Mouse (Mus musculus): ENCODE data around the gene Efnb2. TPM values are rescaled to one million over a fixed set of nuclear protein-coding genes. Genes with fewer than 3 reads are reported as not detected.

Efnb2 gene
- polyA plus RNA-seq, 1 experiment from 2014 or later: 20.4 TPM

DNA sequence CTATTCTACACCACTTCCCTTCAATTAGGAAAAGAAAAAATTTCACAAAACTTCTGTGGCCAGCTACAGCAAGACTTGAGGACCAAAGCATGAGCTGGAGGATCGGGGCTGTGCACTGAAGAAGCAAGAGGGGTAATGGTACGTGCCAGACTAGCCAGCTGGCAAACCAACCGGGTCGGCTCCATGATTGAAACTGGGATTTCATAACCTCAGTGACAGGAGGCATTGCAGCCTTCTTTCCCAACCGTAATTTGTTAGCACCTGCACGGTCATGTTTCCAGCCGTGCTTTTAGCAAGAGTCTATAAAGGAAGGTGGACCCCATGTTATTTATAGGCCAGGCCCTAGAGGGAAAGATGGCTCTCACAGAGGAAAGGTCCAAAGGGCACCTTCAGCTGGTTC, 12.4 kb downstream of the Efnb2 start:
- H3K27ac ChIP-seq (ENCODE audit: low read length): no peak overlapping the region
- no peak for ATAC-seq (ENCODE audit: low read depth)

DNA sequence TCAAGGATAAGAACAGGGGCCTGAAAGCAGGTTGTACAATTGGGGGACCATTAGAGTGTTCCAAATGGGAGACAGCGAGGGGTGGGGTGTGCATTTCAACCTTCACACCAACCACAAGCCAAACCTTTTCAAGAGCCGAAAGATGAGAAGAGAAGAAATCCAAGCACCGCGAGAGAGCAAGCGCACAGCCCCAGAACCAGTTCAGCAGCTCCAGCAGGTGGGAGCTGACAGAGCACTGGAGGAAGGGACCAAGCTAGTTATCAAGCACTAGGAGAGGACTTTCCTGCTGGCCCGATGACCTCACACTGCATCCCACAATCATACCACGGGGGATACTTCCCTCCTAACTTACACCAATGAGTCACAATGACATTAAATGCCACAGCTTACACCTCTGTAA, 13.2 kb downstream of the Efnb2 start:
- Histone ChIP-seq H3K4me2 (ENCODE audit: low read depth, low read length) (0 out of 2 replicates have a peak overlapping the region, but pooled peaks have one; percentile 1), H3K27me3 (ENCODE audit: control insufficient read depth, insufficient read depth, low read depth, low read length) (no peaks in the 10 kb centered on the region), H3K27ac (ENCODE audit: low read length) (peak overlapping the region; percentile 8; the same call in 1 of the 2 replicates), H3K9ac (ENCODE audit: low read length) (no peak overlapping the region), H3K9me3 (ENCODE audit: control insufficient read depth, low read length) (no peaks in the 10 kb centered on the region), H3K4me3 (ENCODE audit: low read length) (no peak overlapping the region), H3K36me3 (ENCODE audit: control insufficient read depth, insufficient read depth, low read length) (no peaks in the 10 kb centered on the region), H3K4me1 (replicated peaks; ENCODE audit: control insufficient read depth, insufficient read depth, low read length) (peaks cover 38% of the 10 kb centered on the region)
- 0 out of 2 replicates have a peak, but pooled peaks have one; percentile 30 for ATAC-seq (ENCODE audit: low read depth)
- 62% methylated on average over 7 of the region's 7 CpGs for WGBS

More for the DNA sequence above, 12.4 kb downstream of the Efnb2 start:
- Histone ChIP-seq H3K4me3 (ENCODE audit: low read length) (no peak overlapping the region), H3K9me3 (ENCODE audit: control insufficient read depth, low read length) (no peaks in the 10 kb centered on the region), H3K9ac (ENCODE audit: low read length) (no peak overlapping the region), H3K4me2 (ENCODE audit: low read depth, low read length) (no peak overlapping the region), H3K27me3 (ENCODE audit: control insufficient read depth, insufficient read depth, low read depth, low read length) (no peaks in the 10 kb centered on the region), H3K4me1 (replicated peaks; ENCODE audit: control insufficient read depth, insufficient read depth, low read length) (peaks cover 42% of the 10 kb centered on the region), H3K36me3 (ENCODE audit: control insufficient read depth, insufficient read depth, low read length) (no peaks in the 10 kb centered on the region)
- WGBS: 65% methylated on average over 7 of the region's 7 CpGs

DNA sequence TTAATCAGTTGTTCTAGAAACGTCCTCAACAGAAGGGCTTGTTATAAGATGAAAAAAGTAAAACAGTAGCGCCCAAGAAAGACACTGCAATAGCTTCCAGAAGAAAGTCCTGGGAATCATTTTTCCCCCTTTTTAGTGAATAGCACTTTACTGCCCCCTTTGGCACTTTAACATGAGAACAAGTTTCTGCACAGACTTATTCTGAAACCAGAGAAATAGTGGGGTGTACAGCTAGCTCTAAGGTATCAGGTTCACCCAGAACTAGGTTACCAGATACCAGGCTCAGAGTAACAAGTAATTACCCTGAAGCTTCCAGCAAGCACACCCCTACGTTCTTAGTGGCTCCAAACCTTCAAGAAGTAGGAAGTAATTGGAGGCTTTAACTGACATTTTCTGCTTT, 13.7 kb downstream of the Efnb2 start:
- Histone ChIP-seq H3K4me3 (ENCODE audit: low read length) (no peak overlapping the region), H3K36me3 (ENCODE audit: control insufficient read depth, insufficient read depth, low read length) (no peaks in the 10 kb centered on the region), H3K27me3 (ENCODE audit: control insufficient read depth, insufficient read depth, low read depth, low read length) (no peaks in the 10 kb centered on the region), H3K9ac (ENCODE audit: low read length) (no peak overlapping the region), H3K27ac (ENCODE audit: low read length) (no peak overlapping the region), H3K4me2 (ENCODE audit: low read depth, low read length) (0 out of 2 replicates have a peak overlapping the region, but pooled peaks have one; percentile 1), H3K4me1 (replicated peaks; ENCODE audit: control insufficient read depth, insufficient read depth, low read length) (peaks cover 38% of the 10 kb centered on the region), H3K9me3 (ENCODE audit: control insufficient read depth, low read length) (no peaks in the 10 kb centered on the region)
- no peak for ATAC-seq (ENCODE audit: low read depth)
- 53% methylated on average over 3 of the region's 3 CpGs for WGBS

DNA sequence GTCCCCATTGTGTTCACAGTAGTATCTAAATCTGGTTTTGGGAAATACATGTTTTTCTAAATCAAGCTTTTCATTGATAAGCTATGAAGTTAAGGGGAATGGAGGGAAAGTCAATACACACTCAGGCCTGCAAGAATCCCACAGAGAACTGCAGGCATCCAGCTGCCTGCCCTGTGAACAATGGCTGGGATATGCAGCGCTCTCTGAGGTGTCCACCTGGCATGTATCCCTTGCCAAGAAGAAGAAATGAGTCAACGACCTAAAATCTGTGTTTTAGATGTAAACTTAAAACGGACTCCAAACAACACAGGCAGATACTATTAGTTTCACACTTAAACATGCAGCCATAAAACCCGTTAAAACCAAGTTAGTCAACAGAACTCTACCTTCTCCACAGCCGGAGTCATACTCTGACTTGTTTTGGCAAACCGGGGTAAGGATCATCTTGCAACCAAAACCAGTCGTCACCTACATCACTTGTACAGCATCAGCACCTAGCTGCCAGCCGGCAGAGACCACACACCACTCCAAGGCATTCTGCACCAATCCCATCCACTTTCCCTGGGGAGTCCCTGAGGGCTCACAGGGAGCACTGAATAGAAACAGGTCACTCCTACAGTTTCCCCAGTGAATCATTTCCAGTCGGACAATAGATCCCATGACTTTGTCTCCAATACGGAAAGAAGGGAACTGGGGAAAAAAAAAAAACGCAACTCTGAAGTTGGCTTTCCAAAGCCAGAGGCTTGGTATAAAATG, 16.7 kb downstream of the Efnb2 start:
- no peak overlapping the region for H3K27ac ChIP-seq (ENCODE audit: low read length)
- peaks cover 19% of the 10 kb centered on the region for H3K4me1 ChIP-seq (replicated peaks; ENCODE audit: control insufficient read depth, insufficient read depth, low read length)
- H3K4me3 ChIP-seq (ENCODE audit: low read length): no peak overlapping the region
- no peak overlapping the region for H3K9ac ChIP-seq (ENCODE audit: low read length)
- no peak for ATAC-seq (ENCODE audit: low read depth)
- H3K36me3 ChIP-seq (ENCODE audit: control insufficient read depth, insufficient read depth, low read length): no peaks in the 10 kb centered on the region
- H3K4me2 ChIP-seq (ENCODE audit: low read depth, low read length): no peak overlapping the region
- H3K9me3 ChIP-seq (ENCODE audit: control insufficient read depth, low read length): no peaks in the 10 kb centered on the region
- WGBS: 74% methylated on average over 11 of the region's 11 CpGs
- H3K27me3 ChIP-seq (ENCODE audit: control insufficient read depth, insufficient read depth, low read depth, low read length): no peaks in the 10 kb centered on the region

DNA sequence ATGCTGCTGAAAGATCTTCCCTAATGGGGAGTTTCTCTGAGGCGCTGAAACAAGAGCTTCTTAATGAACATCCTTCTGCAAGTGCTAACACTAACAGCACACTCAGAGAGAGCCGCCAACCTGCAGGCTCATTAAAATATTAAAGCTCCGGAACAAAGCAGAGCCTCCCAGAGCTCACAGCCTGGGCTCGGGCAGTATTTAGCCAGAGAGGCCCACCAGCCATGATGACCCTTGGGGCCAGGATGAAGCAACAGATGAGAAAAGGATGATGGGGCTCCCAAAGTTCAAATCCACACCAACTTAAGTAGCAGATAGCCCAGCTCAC, 20.8 kb downstream of the Efnb2 start:
- ATAC-seq (ENCODE audit: low read depth): no peak
- Histone ChIP-seq H3K4me3 (ENCODE audit: low read length) (no peak overlapping the region), H3K4me2 (ENCODE audit: low read depth, low read length) (no peak overlapping the region), H3K27me3 (ENCODE audit: control insufficient read depth, insufficient read depth, low read depth, low read length) (no peaks in the 10 kb centered on the region), H3K27ac (ENCODE audit: low read length) (no peak overlapping the region), H3K9ac (ENCODE audit: low read length) (no peak overlapping the region), H3K4me1 (replicated peaks; ENCODE audit: control insufficient read depth, insufficient read depth, low read length) (no peaks in the 10 kb centered on the region), H3K9me3 (ENCODE audit: control insufficient read depth, low read length) (no peaks in the 10 kb centered on the region), H3K36me3 (ENCODE audit: control insufficient read depth, insufficient read depth, low read length) (0 out of 2 replicates have a peak, but pooled peaks cover 7% of the 10 kb centered on the region)
- 49% methylated on average over 4 of the region's 4 CpGs for WGBS

DNA sequence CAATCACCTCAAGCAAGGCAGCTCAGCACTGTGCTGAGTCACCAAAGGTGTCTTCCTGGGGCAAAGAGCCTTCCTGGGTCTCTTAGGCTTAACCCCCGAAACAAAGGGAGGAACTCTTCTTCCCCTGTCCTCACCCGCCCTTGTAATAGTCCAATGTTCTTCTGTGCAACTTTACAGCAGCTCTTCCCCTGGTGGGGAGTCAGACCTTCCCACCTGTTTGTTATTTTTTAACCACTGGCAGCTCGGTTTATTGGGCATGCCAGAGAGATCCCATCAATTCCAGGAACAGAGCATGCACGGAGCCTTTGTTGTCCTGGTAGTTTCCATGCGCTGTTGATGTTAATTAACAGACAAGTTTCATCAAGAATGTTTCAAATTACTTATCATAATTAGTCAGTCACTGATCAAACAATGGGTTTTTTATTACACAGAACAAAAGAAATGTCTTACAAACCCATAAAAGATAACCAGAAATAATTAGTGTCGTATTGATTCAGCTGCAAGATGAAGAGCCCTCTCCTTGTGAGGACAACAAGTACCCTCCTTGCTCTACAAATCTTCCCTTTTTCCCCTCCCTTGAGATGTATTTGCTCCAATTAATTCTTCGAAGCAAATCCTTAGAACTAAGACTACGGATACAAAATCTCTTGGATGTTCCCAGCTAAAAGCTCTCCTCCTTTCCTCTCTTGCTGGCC, 21.3 kb downstream of the Efnb2 start:
- Histone ChIP-seq H3K36me3 (ENCODE audit: control insufficient read depth, insufficient read depth, low read length) (0 out of 2 replicates have a peak, but pooled peaks cover 7% of the 10 kb centered on the region), H3K4me1 (replicated peaks; ENCODE audit: control insufficient read depth, insufficient read depth, low read length) (no peaks in the 10 kb centered on the region), H3K9ac (ENCODE audit: low read length) (no peak overlapping the region), H3K27ac (ENCODE audit: low read length) (no peak overlapping the region), H3K9me3 (ENCODE audit: control insufficient read depth, low read length) (no peaks in the 10 kb centered on the region), H3K27me3 (ENCODE audit: control insufficient read depth, insufficient read depth, low read depth, low read length) (no peaks in the 10 kb centered on the region), H3K4me3 (ENCODE audit: low read length) (no peak overlapping the region), H3K4me2 (ENCODE audit: low read depth, low read length) (no peak overlapping the region)
- ATAC-seq (ENCODE audit: low read depth): no peak
- 62% methylated on average over 8 of the region's 8 CpGs for WGBS

DNA sequence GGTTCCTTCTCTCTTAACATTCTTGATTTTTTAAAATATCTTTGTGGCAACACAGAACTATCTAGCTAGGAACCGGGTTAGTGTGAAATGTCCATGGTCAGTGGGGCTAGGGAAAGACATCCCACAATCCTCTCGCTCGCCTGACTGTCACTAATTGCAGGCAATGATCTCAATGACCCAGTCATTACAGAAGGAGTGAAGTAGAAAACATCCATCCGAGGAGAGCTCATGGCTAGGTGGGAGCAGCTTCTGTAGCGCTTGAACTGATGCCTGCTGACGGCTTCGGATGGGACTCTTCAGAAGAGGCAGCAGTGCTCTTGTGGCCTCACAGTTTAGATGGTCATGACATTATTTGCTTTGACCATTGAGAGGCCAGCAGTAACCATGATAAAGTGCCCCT, 29.6 kb downstream of the Efnb2 start:
- ATAC-seq (ENCODE audit: low read depth): no peak
- Histone ChIP-seq H3K4me2 (ENCODE audit: low read depth, low read length) (no peak overlapping the region), H3K4me1 (replicated peaks; ENCODE audit: control insufficient read depth, insufficient read depth, low read length) (no peaks in the 10 kb centered on the region), H3K4me3 (ENCODE audit: low read length) (no peak overlapping the region), H3K27me3 (ENCODE audit: control insufficient read depth, insufficient read depth, low read depth, low read length) (no peaks in the 10 kb centered on the region), H3K27ac (ENCODE audit: low read length) (no peak overlapping the region), H3K36me3 (ENCODE audit: control insufficient read depth, insufficient read depth, low read length) (peaks cover 2% of the 10 kb centered on the region; the same call in 1 of the 2 replicates), H3K9me3 (ENCODE audit: control insufficient read depth, low read length) (no peaks in the 10 kb centered on the region), H3K9ac (ENCODE audit: low read length) (no peak overlapping the region)
- 72% methylated on average over 7 of the region's 7 CpGs for WGBS

DNA sequence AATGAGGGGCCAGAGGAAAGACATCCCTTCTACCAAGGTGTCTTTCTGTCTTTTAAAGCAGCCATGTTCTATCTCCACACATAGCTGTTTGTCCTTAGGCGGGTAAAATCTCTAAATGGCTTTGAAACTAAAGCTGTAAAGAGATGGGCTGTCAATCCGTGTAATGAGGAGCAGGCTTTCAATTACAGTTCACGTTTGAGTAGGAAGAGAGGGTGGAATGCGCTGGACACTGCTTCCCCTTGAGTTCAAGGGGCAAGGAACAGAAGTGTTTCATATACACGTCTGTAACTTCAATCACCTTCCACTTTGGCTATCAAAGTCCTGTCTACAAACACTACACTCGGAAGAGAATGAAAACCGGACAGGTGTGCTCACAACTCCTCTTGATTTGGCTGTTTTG, 37.0 kb downstream of the Efnb2 start:
- no peak overlapping the region for H3K4me2 ChIP-seq (ENCODE audit: low read depth, low read length)
- no peak overlapping the region for H3K9ac ChIP-seq (ENCODE audit: low read length)
- WGBS: 20% methylated on average over 7 of the region's 7 CpGs
- H3K36me3 ChIP-seq (ENCODE audit: control insufficient read depth, insufficient read depth, low read length): peaks cover 28% of the 10 kb centered on the region
- no peak overlapping the region for H3K4me3 ChIP-seq (ENCODE audit: low read length)
- H3K9me3 ChIP-seq (ENCODE audit: control insufficient read depth, low read length): no peaks in the 10 kb centered on the region
- no peaks in the 10 kb centered on the region for H3K27me3 ChIP-seq (ENCODE audit: control insufficient read depth, insufficient read depth, low read depth, low read length)
- 0 out of 2 replicates have a peak overlapping the region, but pooled peaks have one; percentile 14 for H3K27ac ChIP-seq (ENCODE audit: low read length)
- no peak for ATAC-seq (ENCODE audit: low read depth)
- peaks cover 11% of the 10 kb centered on the region; the same call in 1 of the 2 replicates for H3K4me1 ChIP-seq (replicated peaks; ENCODE audit: control insufficient read depth, insufficient read depth, low read length)

DNA sequence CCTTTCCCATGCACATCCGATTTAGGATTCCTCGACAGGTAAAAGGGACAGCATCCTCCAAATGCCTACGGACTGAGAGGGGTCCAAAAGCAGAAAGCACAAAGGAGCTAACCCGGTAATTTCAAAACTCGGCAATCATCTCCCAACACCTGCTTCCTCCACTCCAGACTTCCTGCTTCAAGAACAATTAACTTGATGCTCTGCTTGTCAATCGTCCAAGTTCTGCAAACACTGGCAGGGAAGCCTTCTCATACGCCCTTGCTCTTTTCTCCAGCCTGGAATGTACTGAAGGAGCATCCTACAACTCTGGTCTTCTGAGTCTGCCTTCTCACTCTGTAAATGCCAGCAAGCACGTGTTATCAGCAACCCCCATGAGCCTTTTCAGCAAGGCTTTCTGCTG, 37.6 kb downstream of the Efnb2 start:
- H3K36me3 ChIP-seq (ENCODE audit: control insufficient read depth, insufficient read depth, low read length): peaks cover 30% of the 10 kb centered on the region
- no peaks in the 10 kb centered on the region for H3K27me3 ChIP-seq (ENCODE audit: control insufficient read depth, insufficient read depth, low read depth, low read length)
- H3K4me2 ChIP-seq (ENCODE audit: low read depth, low read length): no peak overlapping the region
- no peaks in the 10 kb centered on the region for H3K9me3 ChIP-seq (ENCODE audit: control insufficient read depth, low read length)
- no peak overlapping the region for H3K9ac ChIP-seq (ENCODE audit: low read length)
- 0 out of 2 replicates have a peak overlapping the region, but pooled peaks have one; percentile 14 for H3K27ac ChIP-seq (ENCODE audit: low read length)
- no peak overlapping the region for H3K4me3 ChIP-seq (ENCODE audit: low read length)
- peak; percentile 59 for ATAC-seq (ENCODE audit: low read depth)
- WGBS: 33% methylated on average over 8 of the region's 8 CpGs
- H3K4me1 ChIP-seq (replicated peaks; ENCODE audit: control insufficient read depth, insufficient read depth, low read length): peaks cover 11% of the 10 kb centered on the region; the same call in 1 of the 2 replicates
